Mouse (Mus musculus): ENCODE results near the gene Opcml.

The Opcml gene

GRCm38 (mm10) chr9:28756841-28757451 lies 966.4 kb downstream of the Opcml start:
- DNase-seq (ENCODE audit: low spot score) = no peak

DNA sequence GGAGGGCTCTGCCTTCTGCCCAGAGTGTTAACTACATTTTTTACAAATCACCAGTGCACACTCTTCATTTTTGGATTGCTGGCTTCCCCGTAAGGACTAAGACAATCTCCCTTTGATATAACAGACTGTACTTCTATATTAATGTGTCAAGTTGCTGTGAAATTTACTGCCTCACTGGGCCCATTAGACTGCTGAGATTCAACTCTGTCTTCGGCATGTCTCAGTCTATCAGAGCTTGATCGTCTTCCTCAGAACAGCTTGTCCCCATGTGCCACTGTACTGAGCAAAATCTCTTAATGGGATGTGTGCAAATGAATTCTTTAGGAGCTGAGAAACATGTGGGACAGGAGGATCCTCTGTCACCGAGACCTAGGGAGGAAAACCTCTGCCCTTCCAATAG lies 970.9 kb downstream of the Opcml start:
- DNase-seq (ENCODE audit: low spot score) = no peak

- no peak for DNase-seq (ENCODE audit: low spot score)
Measured at GRCm38 (mm10) chr9:28764149-28764548, 973.6 kb downstream of the Opcml start.

DNA sequence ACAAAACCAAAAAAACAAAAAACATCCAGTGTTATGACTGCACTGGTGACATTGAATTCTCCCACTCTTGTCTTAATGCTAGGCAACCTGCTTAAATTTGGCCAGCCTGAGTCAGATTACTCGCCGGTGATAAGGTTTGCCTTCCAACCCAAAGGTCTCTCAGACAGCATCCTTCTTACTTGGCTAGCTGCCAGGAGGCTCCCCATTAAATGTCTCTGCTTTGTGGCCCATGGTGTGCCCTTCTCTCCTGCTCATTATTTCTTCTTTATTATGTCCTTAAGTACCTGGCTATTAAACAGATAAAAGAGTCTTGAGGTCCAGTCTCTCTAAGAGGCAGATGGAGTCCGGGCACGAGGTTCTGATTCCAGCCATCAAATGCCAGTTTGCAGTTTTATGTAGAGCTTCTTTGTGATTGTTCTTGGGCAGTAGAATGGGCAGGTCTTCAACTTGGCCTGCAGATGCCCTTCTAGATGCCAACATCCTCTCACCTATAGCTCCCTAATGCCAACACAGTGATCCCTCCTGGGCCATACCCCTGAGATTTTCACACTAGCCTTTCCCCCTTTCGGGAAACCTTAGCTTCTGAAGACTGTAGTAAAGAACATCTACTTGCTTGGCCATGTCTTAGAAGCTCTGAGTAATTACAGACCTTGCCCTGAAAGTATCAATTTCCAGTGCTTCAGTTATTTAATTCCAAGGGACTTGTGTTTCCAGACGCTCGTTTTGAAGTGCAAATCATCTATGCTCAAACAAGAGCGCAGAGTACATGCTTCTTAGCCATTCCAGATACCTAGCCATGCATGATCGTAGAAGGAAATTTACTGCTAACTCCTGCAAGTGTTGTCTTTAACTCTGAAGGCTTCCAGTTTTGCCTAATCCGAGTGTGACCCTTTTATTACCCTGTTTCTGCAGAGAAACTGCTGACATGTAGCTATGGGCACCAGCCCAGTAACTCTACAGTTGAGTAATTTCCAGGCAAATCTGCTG lies 986.2 kb downstream of the Opcml start:
- DNase-seq (ENCODE audit: low spot score) = no peak

GRCm38 (mm10) chr9:28783834-28784233 lies 993.3 kb downstream of the Opcml start:
- DNase-seq (ENCODE audit: low spot score) = no peak

- no peak for DNase-seq (ENCODE audit: low spot score)
Measured at GRCm38 (mm10) chr9:28789439-28789838, 998.9 kb downstream of the Opcml start.

GRCm38 (mm10) chr9:28800100-28800499 lies 1009.5 kb downstream of the Opcml start:
- no peak for DNase-seq (ENCODE audit: low spot score)

DNA sequence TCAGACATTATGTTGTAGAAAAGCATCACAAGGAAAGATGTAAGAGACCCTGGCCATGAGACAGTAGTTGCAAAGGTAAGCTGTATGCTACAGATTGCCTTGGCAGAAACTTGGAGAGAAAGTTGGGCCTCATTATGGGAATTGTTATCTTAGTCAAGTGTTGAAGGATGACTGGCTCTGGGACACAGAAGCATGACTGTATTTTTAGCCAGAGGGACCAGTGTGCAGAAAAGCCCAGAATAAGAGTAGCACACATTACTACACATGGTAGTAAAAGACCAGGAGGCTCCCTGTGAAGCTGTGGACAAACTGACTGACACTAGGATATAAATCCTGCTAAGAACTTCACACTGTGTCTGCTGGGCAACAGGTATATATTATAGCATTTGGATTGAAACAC lies 1016.1 kb downstream of the Opcml start:
- DNase-seq (ENCODE audit: low spot score) = no peak

DNA sequence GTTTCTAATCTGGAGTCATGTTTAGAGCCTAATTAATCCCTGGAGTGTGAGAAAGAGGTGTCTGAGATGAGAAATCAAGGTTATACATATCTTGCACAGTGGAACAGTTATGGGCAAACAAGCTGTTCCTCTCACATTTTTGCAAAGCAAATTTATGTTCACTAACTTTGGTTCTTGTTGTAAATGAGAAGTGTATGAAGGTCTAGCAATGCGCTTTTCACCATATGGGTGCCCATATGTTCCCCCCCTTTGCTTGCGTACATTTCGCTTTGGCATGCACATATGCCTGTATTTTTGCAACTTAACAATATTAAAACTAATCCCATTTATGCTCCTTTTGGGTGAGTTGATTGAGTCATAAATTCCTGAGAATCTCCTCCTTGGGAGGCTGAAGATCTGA lies 1031.5 kb downstream of the Opcml start:
- DNase-seq (ENCODE audit: low spot score) = peak; percentile 37

DNA sequence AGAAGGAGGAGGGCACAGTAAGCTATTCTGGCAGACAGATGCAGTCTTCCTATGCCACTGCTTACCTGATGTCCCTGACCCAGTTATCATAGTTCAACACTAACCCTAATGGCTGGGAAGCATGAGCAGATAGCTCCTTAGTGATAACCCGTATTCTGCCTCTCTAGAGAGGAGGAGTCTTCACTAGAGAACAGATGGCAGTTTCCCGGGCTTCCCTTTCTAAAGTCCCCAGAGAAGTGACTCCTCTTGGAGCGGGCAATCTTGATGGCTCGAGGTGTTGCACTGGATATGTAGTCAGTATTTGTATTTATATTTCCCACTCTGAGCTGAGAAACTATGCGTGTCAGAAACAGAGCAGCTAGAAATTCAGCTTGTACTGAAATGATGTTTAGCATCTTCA lies 1031.9 kb downstream of the Opcml start:
- DNase-seq (ENCODE audit: low spot score) = no peak

- DNase-seq (ENCODE audit: low spot score) = no peak
Measured at GRCm38 (mm10) chr9:28825821-28826220, 1035.2 kb downstream of the Opcml start.

DNA sequence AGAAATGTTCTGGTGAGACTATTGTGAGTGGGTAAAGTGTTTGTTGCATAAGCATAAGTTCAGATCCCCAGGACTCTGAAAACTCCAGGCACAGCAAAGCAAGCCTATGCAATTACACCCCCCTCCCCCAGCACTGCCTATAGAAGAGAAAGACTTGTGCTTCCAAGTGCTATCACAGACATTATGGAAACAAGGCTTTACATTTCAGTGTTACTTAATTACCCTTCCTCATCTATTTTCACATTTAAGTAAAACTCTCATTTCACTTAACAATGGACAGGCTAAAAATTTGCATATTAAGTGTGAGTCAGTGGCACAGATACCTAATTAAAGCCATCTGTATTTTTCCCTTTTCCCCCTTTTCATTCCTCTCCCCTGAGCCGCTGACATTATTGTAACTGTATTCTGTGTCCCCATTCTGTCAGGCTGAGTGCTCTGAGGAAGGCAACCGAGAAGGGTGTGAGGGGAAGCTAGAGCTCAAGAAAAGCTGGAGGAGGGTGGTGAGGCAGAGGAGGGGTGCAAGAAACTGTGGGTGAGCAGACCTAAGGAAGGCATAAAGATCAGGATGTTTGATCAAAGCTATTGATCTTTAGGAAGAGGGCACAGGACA lies 1055.5 kb downstream of the Opcml start:
- DNase-seq (ENCODE audit: low spot score) = no peak

GRCm38 (mm10) chr9:28855826-28856225 lies 1065.3 kb downstream of the Opcml start:
- DNase-seq (ENCODE audit: low spot score) = no peak

DNA sequence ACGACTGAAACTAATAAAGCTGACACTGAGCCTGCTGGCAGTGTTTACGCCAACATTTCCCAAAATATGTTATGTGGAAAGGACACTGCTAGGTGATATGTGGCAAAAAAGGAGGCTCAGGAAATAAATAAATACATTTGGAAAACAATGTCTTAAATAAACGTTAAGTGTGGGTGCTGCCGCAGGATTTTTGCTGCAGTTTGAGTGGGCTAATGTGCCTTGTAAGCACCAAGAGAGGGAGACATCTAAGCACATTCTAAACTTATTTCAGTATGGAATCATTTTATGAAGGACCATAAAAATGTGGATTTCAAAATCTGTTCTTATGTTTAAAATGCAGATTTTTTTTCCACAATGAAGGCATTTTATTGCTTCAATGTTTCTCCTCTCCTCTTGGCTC lies 1071.4 kb downstream of the Opcml start:
- DNase-seq (ENCODE audit: low spot score) = no peak

DNA sequence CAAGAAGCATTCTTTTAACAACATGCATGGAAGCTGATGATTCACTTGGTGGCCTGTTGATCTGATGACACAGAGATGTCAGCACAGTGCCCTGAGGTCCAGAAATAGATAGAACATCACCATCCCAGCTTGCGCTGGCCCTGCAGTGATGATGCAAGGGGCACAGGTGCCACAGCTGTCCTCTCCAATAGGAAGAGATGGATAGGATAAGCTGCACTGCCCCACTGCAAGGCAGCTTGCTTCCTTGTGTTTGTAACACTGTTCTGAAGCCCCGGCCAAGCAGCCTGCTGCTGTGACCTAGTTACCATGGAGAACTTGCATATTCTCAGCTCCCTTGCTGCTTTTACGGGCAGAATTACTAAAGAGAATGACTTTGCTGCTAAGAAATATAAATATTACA lies 1076.7 kb downstream of the Opcml start:
- DNase-seq (ENCODE audit: low spot score) = no peak

DNA sequence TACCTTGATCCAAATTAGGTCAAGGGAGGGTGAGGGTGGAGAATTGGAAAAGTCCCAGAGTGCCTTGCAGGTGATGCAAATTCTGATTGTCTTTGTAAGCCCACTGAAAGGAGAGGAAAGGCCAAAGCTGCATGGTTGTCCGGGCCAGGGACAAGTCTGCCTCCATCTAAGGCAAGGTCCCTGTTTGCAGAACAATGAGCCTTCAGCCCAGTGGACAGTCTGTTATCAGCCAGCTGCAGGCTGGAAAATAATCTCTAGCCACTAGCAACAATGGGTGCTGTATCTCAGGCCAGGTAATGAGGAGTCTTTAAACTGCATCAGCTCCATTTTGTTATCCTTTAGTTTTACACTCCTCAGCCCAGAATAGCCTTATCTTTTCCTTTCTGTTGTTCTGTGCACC lies 1079.9 kb downstream of the Opcml start:
- DNase-seq (ENCODE audit: low spot score) = no peak

- no peak for DNase-seq (ENCODE audit: low spot score)
Measured at GRCm38 (mm10) chr9:28882566-28882965, 1092.0 kb downstream of the Opcml start.

DNA sequence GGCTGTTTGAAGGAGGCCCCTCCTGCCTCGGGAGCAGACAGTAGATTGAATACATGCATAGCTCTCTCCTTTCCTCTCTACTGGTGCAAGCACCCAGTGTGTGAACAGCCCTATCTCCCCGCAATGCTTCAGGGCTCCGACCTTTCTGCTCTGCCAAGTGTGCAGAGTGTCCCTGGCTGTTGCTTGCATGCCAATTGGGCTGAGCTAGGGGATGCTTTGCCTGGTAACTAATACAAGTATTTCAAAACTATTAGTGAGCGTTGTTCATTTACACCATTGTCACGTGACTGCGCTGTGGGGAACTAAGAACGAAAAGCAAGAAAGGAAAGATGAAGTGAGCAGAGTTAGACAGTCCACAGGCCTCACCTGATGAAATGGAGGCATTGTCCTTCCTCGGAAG lies 1101.0 kb downstream of the Opcml start:
- DNase-seq (ENCODE audit: low spot score) = no peak

- no peak for DNase-seq (ENCODE audit: low spot score)
Measured at GRCm38 (mm10) chr9:28903291-28903690, 1112.7 kb downstream of the Opcml start.

DNA sequence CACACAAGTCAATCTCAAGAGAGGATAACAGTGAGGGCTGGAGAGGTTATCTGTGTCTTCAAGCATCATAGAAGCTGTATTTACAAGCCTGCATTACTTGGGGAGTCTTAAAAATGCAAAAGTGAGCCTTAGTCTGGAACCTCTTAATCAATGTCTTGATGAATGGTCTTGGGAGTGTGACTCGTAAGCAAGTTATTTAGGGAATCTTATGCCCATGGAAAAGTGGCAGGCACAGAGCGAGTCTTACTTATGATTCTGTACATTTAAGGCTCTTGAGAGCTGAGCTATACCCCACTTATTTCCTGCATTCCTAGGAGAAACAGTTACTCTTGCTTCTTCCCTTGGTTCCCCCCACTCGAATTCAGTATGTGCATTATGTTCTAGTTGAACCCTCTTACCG lies 1119.2 kb downstream of the Opcml start:
- no peak for DNase-seq (ENCODE audit: low spot score)

- no peak for DNase-seq (ENCODE audit: low spot score)
Measured at GRCm38 (mm10) chr9:28911571-28912185, 1121.1 kb downstream of the Opcml start.

DNA sequence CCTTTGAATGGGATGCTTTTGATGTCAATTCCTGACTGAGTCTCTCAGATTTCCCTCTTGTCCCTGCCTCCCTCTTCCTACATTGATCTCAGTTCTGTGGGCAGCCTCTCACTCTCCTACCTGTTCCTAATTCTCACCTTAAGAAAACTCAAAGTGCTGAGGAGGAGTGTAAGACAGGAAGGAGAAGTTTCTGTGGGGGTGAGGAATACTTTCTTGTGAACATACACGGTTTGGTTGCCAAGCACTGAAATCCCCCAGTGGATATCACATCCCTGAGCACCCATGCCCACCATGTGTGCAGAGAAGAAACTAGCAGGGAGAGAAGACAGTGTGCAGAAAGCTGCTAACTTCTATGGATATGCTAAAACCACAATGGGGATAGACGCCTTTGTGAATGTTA lies 1141.5 kb downstream of the Opcml start:
- no peak for DNase-seq (ENCODE audit: low spot score)

GRCm38 (mm10) chr9:28937163-28937562 lies 1146.6 kb downstream of the Opcml start:
- DNase-seq (ENCODE audit: low spot score) = no peak
